Mouse (Mus musculus) thymus, postnatal 0 days (tissue): ENCODE data around the gene Usp50. TPM values are rescaled to one million over a fixed set of nuclear protein-coding genes. Genes with fewer than 3 reads are reported as not detected.

Experiments used
- DNase-seq: peaks from one replicate; pipeline ENCODE4 v3.0.0-alpha.2; 2015; ENCODE audit warnings: low spot score
- polyA plus RNA-seq: library from polyadenylated mRNA; unstranded; fragments of >200 nt; fragmentation: Nextera tagmentation; extraction: Ambion mirVana; gene quantifications from 2 replicates; pipeline ENCODE4 v1.2.1, GENCODE M21; 2015

Gene Usp50
- polyA plus RNA-seq: 2.9 and 3.6 TPM in 2 replicates

- no peak for DNase-seq
These were observed at the start of gene Usp50 for GRCm38 (mm10) chr2:126783370-126783769. TSS of gene Usp50 (minus strand) at chr2:126783470.

DNA sequence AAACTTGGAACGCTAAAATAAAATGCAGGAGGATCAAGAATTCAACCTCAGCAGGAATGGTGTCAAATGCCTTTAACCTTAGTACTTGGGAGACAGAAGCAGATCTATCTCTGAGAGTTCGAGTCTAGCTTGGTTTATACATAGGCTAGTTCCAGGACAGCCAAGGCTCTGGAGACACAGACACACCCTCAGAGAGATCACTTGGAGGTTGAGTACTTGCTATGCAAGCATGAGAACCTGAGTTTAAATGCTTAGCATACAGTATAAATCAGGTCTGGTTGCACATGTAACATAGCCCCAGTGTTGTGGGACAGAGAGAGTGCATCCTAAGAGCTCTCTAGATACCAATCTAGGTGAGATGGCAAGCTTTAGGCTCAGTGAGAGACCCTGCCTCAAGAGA lies 34.1 kb upstream of the Usp50 start:
- DNase-seq: no peak

GRCm38 (mm10) chr2:126816644-126817347 lies 33.5 kb upstream of the Usp50 start:
- DNase-seq: no peak

GRCm38 (mm10) chr2:126815822-126816221 lies 32.6 kb upstream of the Usp50 start:
- no peak for DNase-seq

DNA sequence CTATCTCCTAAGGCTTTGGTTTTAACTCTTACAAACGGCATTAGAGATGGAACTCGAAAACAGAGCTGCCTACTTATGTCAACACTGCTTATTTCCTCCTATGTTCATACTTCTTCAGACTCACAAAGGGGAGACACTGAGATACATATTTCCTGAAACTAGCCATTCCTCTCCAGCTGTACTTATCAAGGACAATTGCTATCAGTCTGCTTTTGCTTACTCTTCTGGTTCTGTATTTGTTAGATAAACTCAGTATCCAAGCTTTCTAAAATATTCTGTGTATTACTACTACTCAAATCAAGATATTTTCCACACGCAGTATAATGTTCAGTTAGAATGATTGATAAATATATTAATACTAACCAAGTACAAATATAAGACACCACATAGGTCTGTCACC lies 18.7 kb upstream of the Usp50 start:
- no peak for DNase-seq

DNA sequence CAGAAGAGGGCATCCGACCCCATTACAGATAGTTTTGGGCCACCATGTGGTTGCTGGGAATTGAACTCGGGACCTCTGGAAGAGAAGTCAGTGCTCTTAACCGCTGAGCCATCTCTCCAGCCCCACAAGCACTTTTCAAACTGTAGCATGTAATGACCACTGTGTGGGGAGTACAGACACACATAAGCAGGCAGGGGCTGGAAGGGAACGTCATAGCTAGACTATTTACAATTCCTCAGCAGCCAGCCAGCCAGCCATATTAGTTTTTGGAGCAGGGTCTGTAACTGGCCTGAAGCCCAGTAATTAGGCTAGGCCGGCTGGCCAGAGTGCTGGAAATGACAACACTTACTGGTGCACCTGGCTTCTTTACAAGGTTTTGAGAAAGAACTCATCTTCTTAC lies 15.2 kb upstream of the Usp50 start:
- DNase-seq: no peak

- no peak for DNase-seq
These were observed 12.4 kb upstream of the Usp50 start for GRCm38 (mm10) chr2:126795708-126796107.

- no peak for DNase-seq
These were observed 9.3 kb upstream of the Usp50 start for GRCm38 (mm10) chr2:126792611-126793010.

DNA sequence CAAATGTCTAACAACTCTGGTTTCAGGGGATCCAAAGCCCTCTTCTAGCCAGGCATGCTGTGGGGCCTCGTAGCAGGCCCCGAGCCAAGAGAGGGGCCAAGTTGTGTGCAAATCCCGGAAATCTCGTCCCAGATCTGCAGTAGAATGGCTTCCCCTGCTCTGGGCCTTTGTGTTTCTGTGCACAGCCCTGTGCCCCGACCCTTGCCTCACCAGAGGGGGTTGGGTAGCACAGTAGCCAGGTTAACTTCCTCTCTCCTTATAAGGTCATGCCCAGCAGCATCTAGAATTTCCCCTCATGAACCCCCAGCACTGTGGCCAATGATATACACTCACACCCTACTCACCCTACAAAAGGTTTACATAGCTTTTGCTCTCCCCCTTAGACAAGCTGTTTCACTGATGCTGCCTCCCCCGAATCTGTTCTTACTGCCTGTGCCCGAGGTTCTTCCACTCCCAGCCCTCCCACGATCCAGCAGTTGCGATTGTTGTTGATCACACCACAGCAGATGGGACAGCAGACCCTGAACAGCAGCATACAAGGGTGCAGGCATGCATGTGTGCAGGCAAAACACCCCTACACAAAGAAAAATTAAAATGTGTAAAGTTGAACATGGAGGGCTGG lies 4.6 kb upstream of the Usp50 start:
- no peak for DNase-seq

DNA sequence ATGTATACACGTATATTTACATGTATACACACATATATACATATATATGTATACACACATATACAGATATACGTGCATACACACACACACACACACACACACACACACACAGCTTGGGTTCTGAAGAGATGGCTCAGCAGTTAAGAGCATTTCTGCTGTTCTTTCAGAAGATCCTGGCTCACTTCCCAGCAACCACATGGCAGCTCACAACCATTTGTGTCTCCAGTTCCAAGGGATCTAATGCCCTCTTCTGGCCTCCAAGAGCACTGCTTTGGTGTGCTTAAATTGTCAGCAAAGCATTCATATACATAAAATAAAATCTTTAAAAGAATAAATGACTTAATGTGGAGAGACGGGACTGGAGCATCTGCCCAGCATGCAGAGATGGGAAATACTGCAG lies 837 bp downstream of the Usp50 start:
- DNase-seq: no peak

DNA sequence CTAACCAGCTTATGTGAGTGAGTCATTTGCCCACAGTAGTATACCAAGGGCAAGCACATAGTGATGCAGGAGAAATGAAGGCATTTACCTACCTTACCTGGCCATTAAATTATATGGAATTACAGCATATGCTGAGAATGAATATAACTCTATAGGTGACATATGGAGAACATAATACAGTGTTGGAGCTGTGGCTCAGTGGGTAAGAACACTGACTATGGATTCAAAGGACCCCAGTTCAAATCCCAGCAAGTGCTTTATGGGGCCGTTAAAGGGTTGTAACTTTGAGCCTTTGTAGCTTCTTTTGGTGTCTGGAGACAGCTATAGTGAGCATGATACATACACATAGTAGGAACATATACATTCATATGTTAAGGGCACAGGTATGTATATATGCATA lies 1.8 kb downstream of the Usp50 start:
- no peak for DNase-seq

DNA sequence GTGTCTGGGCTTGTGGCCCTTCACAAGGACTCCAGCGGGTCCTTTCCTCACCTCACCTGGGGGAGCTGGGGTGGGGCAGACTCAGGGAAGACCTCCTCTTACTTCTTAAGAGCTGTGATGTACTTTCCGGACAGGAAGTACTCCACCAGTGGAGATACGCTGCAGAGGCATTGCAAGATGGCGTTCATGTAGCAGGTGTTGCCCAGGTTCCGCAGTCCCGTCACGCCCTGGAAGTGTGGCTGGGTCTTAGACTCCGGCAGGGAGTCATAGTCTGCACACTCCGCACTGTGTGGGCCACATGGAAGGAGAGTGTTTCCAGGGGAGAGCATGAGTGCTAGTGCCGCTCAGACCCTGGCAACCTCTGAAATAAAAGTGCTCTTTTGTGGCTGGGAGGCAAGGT lies 3.0 kb downstream of the Usp50 start:
- DNase-seq: no peak

GRCm38 (mm10) chr2:126778806-126779205 lies 4.5 kb downstream of the Usp50 start:
- no peak for DNase-seq

DNA sequence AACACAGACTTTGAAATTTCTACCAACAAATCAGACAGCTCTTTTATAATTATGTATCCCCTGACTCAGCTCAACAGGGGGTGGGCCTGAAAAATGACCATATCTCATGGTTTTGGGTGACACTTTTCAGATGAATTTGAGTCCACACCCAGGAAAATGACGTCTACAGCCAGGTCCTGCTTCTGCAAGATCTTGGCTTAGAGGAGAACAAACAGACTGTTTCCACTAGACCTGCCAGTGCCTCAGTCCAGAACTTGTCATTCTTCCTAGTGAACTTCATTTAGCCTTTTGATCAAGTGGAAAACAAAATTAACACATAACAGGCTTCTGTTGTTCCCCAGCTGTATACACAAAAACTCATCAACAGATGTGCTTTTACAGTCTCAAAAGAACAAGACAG lies 6.9 kb downstream of the Usp50 start:
- DNase-seq: no peak

GRCm38 (mm10) chr2:126775951-126776350 lies 7.3 kb downstream of the Usp50 start:
- DNase-seq: no peak

DNA sequence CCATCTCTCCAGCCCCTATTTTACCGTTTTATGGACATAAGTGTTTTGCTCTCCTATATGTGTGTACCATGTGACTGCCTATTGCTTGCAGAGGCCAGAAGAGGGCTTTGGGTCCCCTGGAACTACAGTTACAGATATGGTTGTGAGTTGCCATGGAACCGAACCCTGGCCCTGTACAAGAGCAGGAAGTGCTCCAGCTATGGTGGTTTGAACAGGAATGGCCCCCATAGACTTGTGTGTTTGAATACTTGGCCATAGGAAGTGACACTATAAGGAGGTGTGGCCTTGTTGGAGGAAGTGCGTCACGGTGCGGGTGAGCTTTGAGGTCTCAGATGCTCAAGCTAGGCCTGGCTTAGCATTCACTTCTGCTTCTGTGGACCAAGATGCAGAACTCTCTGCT lies 11.1 kb downstream of the Usp50 start:
- DNase-seq: no peak

GRCm38 (mm10) chr2:126769431-126770181 lies 13.7 kb downstream of the Usp50 start:
- DNase-seq: no peak

DNA sequence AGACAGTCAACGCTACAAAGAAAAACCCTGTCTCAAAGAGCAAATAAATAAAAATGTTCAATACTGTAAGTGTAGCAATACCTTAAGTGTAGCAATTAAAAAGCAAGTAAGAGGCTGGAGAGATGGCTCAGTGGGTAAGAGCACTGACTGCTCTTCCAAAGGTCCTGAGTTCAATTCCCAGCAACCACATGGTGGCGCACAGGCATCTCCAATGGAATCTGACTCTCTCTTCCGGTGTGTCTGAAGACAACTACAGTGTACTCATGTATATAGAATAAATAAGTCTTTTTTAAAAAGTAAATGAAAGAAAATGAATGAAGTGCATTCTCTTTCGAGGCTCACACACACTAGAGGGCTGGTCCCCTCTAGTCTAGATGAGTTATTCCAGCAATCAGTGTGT lies 15.1 kb downstream of the Usp50 start:
- no peak for DNase-seq

DNA sequence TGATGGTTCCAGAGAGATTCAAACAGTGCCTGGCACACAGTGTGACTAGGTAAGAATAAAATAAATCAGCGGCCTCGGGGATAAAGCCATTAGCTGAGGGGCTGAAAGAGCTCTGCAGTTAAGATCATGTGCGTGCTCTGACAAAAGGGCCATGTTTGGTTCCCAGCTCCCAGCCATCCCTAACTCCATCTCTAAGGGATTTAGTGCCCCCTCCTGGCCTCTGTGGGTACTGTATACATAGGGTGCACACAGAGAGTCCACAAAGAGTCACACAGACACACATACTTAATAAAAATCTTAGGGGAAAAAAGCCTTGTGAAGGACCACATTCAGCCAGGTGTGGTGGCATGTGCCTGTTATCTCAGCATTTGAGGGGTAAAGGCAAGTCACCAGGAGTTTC lies 15.7 kb downstream of the Usp50 start:
- DNase-seq: no peak

DNA sequence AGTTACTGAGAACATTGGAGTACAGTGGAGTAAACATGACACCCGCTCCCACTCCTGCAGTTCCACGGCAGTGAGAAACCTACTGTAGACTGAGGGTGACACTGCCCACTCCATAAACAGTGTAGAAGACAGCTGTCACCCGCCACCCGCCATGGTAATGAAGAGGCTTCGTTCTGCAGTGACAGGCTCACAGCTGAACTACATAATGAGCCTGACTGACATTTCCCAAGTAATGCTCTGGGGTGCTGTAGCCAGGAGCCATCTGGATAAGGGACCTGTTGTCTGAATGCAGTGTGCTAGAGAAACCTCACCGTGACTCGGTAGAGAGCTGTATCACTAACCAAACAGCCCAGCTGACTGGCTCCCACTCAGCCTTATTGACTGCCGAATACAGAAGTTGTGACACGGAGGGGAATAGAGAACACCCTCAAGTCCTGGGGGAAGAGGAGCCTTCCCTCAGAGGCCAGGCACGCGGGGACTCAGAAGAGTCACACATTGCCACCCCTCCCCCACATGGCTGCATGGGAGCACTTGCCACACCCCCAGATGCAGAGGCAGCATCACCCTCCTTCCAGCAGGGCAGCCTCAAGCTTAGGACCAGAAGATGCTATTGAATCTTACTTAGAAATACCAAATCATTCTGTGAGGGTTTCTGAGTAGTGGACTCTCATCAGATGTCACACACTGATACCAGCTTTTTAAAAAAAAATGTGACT lies 17.2 kb downstream of the Usp50 start:
- DNase-seq: no peak

- DNase-seq: no peak
These were observed 23.9 kb downstream of the Usp50 start for GRCm38 (mm10) chr2:126759351-126759750.

DNA sequence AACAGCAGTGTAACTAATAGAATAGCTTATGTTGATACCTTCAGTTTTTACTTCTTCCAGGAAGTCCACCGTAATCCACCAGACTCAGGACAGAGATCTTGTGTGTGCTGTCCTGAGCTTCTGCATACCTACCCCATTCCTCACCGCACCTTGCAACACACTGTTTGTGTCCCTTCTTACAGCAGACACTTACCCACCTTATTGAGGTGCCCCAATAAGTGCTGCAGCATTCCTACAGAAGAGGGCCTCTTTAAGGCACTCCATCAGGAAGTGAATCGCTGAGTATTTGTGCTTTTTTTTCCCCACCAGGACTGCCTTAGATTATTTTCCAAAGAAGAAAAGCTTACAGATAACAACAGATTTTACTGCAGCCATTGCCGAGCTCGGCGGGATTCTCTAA lies 27.6 kb downstream of the Usp50 start:
- no peak for DNase-seq
